Mouse (Mus musculus): ENCODE results near the gene Rpl26.
A peak's percentile ranks its signal among the peaks of the same experiment; 100 is the strongest.

Gene Rpl26

GRCm38 (mm10) chr11:68901351-68902046 is at the start of gene Rpl26:
Gene Rpl26, plus strand, starts transcription at chr11:68901583.
- DNase-seq (ENCODE audit: low spot score), result peak; percentile 97

- DNase-seq (ENCODE audit: low spot score), result no peak
Measured at GRCm38 (mm10) chr11:68851644-68852485, 49.5 kb upstream of the Rpl26 start.

- peak; percentile 79 for DNase-seq (ENCODE audit: low spot score)
Measured at GRCm38 (mm10) chr11:68852486-68852901, 48.9 kb upstream of the Rpl26 start.

DNA sequence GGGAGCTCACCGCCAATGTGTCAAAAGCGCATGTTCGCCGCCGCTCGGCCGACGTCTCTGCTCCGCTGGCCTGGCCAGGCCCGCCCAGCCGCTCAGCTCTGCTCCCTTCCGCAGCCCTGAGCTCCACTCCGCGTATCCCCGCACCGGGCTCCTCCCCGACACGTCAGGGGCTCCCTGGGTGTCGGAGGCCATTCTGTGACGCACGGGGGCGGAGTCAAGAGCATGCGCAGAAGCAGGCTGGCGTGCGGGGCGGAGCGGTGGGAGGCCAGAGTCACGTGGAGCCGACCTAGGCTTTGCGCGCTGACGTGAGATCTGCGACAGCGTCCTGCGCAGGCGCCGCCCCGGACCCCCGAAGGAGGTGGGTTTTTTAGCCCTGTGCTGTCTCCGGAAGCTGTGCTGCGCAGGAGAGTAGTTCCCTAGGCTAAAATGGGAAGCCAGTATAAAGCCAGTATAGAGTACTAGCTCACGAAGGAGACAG is 48.4 kb upstream of the Rpl26 start:
- DNase-seq (ENCODE audit: low spot score), result peak; percentile 100

- peak; percentile 20 for DNase-seq (ENCODE audit: low spot score)
Measured at GRCm38 (mm10) chr11:68853611-68854401, 47.6 kb upstream of the Rpl26 start.

DNA sequence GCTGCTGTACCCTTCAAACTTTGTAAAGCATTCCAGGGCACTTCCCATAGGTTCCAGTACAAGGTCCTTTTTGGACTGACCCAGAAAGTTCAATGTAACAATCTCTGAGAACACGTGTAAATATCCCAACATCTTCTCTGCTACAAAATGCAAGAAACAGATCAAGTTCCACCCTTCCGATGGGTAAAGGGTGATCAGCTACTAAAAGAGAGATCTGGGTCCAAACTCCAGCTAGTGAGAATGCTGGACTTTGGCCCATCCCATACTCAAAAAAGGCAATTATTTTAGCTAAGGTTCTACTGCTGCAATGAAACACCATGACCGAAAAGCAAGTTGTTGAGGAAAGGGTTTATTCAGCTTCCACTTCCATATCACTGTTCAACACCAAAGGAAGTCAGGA is 46.8 kb upstream of the Rpl26 start:
- no peak for DNase-seq (ENCODE audit: low spot score)

GRCm38 (mm10) chr11:68857329-68857728 is 44.1 kb upstream of the Rpl26 start:
- no peak for DNase-seq (ENCODE audit: low spot score)

- DNase-seq (ENCODE audit: low spot score), result no peak
Measured at GRCm38 (mm10) chr11:68859943-68860593, 41.3 kb upstream of the Rpl26 start.

DNA sequence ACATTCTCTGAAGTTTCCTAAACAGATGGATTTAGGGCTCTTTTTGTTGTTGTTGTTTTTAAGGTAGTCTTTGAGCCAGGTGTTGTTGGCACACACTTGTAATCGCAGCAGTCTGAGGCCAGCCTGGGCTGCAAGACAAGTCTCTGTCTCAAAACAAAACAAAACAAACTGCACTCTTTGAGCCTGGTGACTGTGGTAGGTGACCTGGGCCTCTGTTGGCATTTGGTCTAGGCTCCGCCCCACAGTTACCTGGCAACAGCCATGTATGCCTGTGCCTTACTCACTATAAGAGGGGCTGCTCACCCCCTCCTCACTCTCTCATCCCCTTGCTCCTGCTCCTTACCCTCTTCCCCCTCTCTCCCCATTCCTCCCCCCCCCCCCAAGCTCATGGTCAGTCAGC is 39.1 kb upstream of the Rpl26 start:
- no peak for DNase-seq (ENCODE audit: low spot score)

DNA sequence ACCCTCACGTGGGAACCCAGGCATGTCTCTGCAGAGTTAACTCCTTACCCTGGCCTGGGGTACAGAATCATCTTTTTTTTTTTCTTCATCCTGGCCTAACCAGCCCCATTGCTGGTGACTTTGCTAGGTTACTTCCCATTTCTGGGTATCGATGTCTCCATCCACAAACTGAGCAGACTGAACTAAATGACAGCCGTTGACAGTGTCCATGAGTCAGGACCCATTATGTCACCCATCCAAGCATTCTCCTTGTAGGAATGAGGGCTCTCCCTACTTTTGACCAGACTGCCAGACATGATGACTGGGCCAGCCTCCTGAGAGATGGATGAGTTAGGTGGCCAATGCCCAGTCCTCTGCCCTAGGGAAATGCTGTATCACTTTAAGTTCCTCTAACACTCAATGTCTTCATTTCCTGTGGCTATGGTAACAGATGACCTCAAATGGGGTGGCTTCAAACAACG is 37.7 kb upstream of the Rpl26 start:
- DNase-seq (ENCODE audit: low spot score), result no peak

DNA sequence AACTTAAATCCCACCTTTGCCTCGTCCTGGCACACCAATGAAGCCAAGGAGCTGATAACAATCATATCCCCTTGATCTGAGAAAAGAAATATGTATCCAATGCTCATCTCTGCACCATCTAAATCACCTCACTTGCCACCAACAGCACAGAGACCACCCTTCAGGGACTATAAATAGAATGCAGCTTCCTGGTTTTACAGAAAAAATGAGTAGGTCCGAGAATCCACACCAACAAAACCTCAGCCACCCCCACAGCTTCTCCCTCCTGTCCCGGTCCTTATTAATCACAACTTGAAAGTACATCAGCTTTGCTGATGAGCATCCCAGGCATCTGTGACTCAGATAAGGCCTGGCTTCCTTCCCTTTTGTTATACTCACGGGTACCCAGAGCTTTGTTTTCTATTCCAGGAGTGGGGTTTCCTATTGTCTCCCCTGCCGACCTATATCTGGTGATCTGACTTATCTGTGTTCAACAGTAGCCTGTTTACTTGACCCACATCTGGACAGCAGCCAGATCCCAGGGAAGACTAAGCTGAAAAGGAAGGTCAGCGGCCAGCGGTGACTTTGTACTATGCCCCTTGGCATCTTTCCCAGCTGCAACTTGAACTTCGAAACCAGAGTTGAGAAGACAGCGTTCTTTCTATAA is 36.7 kb upstream of the Rpl26 start:
- peak; percentile 62 for DNase-seq (ENCODE audit: low spot score)

- no peak for DNase-seq (ENCODE audit: low spot score)
Measured at GRCm38 (mm10) chr11:68871277-68871676, 30.1 kb upstream of the Rpl26 start.

DNA sequence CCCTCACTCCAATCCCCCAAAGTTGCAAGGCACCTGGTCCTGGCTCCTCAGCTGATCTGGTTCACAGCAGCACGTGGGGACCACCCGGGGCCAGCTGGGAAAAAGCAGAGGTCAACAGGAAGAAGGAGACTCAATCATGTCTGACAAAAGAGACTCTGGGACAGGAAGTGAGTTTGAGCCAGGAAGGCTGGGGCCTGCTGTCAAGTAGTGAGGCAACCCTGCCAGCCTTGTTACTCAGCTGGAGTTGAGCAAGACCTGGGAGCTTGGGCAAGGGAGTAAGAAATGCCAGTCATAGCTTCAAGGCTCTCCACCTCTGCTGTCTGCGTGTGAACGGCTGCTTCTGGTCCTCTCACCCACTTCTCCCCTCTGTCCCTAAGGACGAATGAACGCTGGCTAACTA is 29.6 kb upstream of the Rpl26 start, which contains the start of gene Ndel1:
Gene Ndel1 (minus strand): TSS at position 111 of the 400 bp plus-strand sequence.
- peak; percentile 36 for DNase-seq (ENCODE audit: low spot score)

- peak; percentile 41 for DNase-seq (ENCODE audit: low spot score)
Measured at GRCm38 (mm10) chr11:68874841-68875240, 26.5 kb upstream of the Rpl26 start.

GRCm38 (mm10) chr11:68878811-68879210 is 22.6 kb upstream of the Rpl26 start:
- DNase-seq (ENCODE audit: low spot score), result no peak

DNA sequence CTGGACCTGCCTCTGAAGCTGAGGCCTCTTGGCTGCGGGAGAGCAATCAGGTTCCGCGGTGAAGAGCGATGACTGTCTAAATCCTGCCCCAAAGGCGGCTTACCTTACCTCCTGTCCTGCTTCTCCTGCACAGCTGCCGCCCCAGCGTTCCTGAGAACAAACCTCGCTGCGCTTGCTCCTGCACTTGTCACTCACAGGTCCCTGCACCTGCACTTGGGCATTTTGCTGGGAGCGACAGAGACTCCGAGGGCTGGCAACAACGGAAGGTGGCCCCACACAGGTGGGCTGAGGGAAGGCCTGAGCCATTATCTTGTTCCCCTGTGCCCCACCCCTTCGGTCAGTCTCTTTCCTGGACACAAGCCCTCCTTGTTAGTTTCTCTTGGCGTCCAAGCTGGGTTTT is 19.3 kb upstream of the Rpl26 start:
- no peak for DNase-seq (ENCODE audit: low spot score)

GRCm38 (mm10) chr11:68883843-68884242 is 17.5 kb upstream of the Rpl26 start:
- no peak for DNase-seq (ENCODE audit: low spot score)

GRCm38 (mm10) chr11:68884368-68884767 is 17.0 kb upstream of the Rpl26 start:
- DNase-seq (ENCODE audit: low spot score), result no peak

DNA sequence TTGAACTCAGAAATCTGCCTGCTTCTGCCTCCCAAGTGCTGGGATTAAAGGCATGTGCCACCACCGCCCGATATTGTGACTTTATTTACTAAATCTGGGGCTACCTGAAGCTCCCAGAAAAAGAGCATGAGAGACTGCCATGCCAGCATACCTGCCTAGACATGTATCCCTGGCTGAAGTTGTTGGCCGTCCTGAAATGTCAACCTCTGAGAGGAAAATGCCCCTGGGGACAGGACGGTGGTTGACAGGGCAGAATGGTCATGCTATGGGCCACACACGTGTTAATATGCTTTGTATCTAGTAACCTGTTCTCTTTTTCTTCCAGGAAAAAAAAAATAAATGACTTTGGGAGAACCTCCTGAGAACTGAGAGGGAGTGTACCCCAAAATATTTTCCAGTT is 15.3 kb upstream of the Rpl26 start:
- DNase-seq (ENCODE audit: low spot score), result no peak

GRCm38 (mm10) chr11:68888253-68888652 is 13.1 kb upstream of the Rpl26 start, which contains the start of gene Rnf222:
Gene Rnf222, plus strand, starts transcription at chr11:68888553.
- DNase-seq (ENCODE audit: low spot score), result no peak

GRCm38 (mm10) chr11:68888653-68889052 is 12.7 kb upstream of the Rpl26 start:
- DNase-seq (ENCODE audit: low spot score), result no peak
